Mouse (Mus musculus) testis, adult 2 months (tissue): Measurements from ENCODE around the gene Slit3.

Source experiments
- CTCF ChIP-seq: fragments of 200-500 bp; IDR thresholded peaks from 2 replicates; pipeline ENCODE4 v1.5.1; 2012; ENCODE audit warnings: low read depth, mild to moderate bottlenecking, inconsistent platforms, low read length, moderate library complexity; ENCODE audit not compliant: control insufficient read depth, insufficient read depth, insufficient replicate concordance
- POLR2A ChIP-seq: fragments of 200-500 bp; IDR thresholded peaks from 2 replicates; pipeline ENCODE4 v1.6.1; 2012; ENCODE audit warnings: low read depth, mild to moderate bottlenecking, inconsistent platforms, low read length, moderate library complexity; ENCODE audit not compliant: control insufficient read depth

DNA sequence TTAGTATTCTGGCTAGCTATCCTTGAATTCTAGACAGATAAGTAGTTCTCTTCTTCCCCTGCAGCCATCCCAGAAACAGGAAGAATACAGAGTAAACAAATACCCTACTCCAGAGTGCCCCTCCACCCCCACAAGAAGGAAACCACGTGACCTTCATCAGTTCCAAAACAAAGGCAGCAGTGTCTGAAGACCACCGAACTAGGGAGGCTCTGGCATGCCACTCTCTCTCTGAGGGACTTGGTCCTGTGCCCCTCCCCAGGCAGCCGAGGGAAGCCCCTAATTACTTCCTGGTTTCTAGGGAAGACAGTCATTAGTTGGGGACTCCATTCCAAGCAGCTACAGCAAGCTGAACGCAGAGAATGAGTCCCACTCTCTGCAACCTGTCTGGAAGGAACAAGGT, 391.7 kb downstream of the Slit3 start:
- TF ChIP-seq CTCF: no peak
- no peak for TF ChIP-seq POLR2A
